Mouse (Mus musculus) testis, postnatal 14 days (tissue): ENCODE measurements at regions not wholly inside any gene's neighbourhood (a gene's known extent, or its start where the extent isn't known, plus 50 kb on each side); places are given as distances from the start of the nearest gene placed in this dataset.

ENCODE experiments used
- DNase-seq: peaks from one replicate; pipeline ENCODE4 v3.0.0; 2021; ENCODE audit warnings: low spot score

GRCm38 (mm10) chr3:155470742-155471141 lies 377.5 kb downstream of the Lrriq3 start:
- DNase-seq: no peak

DNA sequence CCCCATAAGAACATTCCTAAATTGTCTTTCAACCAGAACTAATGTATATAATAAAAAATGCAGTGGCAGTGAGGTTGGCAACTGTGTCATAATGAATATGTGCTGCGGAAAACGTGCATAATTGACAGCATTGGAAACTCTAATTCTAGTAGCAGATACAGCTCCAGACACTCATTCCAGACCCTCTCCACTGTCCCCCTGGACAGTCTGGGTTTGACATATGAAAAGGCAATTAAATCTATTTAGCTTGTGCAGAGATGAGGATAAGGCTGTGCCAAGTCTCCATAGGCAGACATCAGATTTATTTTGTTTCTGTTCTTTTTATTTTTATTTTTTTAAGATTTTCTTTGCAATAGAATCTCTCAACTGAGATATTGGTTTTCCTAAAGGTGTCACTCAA lies 392.3 kb downstream of the Lrriq3 start:
- DNase-seq: no peak

- no peak for DNase-seq
Observed at GRCm38 (mm10) chr3:155487877-155488537, 394.8 kb downstream of the Lrriq3 start.

- DNase-seq: no peak
Observed at GRCm38 (mm10) chr3:155490670-155491069, 397.4 kb downstream of the Lrriq3 start.

GRCm38 (mm10) chr3:155510161-155510857 lies 417.1 kb downstream of the Lrriq3 start:
- DNase-seq: no peak

DNA sequence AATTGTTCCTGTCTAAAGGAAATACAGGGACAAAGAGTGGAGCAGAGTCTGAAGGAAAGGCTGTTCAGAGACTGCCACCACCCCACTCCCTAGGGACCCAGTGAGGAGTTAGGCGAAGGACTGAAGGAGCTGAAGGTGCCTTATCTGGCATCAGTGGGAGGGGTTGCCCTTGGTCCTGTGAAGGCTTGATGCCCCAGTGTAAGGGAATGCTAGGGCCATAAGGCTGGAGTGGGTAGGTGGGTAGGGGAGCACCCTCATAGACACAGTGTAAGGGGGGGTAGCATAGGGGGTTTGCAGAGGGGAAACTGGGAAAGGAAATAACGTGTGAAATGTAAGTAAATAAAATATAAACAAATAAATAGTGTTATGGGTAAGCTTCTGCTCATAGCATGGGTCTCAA lies 420.7 kb downstream of the Lrriq3 start:
- DNase-seq: no peak

- DNase-seq: no peak
Observed at GRCm38 (mm10) chr3:155529312-155529711, 436.1 kb downstream of the Lrriq3 start.

- DNase-seq: no peak
Observed at GRCm38 (mm10) chr3:155530811-155531210, 437.6 kb downstream of the Lrriq3 start.

DNA sequence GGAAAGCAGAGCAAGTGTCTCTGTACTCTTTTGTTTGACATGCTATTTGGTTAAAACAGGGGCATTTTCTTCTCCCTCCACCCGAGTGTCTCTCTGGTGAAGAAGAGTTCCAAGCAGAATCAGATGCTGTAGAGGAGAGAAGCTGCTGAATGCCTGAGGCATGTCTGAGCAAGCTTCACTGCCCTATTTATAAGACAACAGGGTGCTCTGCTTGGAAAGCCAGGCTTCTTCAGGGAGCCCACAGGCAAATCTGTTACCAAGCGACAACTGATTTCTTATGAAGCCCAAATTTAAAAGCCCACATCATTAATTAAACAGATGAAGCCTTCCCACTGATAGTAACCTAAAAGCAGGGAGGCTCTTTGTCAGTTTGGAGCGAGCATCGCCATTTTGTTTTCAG lies 438.8 kb downstream of the Lrriq3 start:
- DNase-seq: no peak

DNA sequence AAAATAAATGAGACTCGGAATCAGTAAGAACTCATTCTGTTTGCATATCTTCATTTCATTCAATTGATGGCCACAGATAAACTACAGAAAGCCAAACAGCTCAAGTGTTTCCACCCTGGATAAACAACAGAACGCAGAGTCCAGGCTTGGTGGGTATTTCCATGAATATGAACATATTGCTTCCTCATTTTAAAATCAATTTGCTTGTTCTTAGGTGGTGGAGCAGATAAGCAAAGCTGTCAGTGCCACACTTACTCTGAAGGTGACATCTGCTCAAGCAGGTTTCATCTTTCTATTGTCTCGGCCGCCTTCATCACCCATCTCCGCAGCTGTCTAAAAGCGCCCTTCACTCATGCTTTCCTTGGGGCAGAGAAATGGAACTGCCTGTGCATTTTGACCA lies 455.0 kb downstream of the Lrriq3 start:
- DNase-seq: no peak

GRCm38 (mm10) chr3:155577111-155577510 lies 483.9 kb downstream of the Lrriq3 start:
- DNase-seq: peak; percentile 5

DNA sequence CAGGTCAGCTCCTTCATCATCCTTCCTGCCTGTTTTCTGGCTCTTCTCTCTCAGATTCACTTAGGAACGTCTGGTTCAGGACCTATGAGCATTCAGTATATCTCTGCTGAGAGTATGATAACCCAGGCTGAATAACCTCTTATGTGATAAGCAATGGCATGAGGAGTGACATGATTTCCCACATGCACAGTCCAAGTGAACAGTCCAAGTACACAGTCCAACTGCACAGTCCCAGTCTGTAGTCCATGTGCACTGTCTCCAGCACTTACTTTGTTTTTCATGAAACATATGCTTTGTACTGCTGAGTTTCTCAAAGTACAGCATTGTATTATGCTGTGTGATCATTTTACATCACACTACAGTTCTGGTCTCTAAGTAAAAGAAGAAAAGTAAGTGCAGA lies 510.8 kb downstream of the Lrriq3 start:
- DNase-seq: no peak
